Mouse (Mus musculus) right cerebral cortex, postnatal 14 days (tissue): ENCODE data around the gene Myo3a.

Experiments
- DNase-seq: peaks from one replicate; pipeline ENCODE4 v3.0.0; 2022

The Myo3a gene

GRCm38 (mm10) chr2:22620978-22621827 is 393.9 kb downstream of the Myo3a start:
- DNase-seq: no peak

- DNase-seq: peak; percentile 33
These were observed 394.8 kb downstream of the Myo3a start, which contains the start of gene Gad2 for GRCm38 (mm10) chr2:22621828-22622731. Gad2 (plus strand) TSS chr2:22622205.

- DNase-seq: no peak
These were observed 396.1 kb downstream of the Myo3a start for GRCm38 (mm10) chr2:22623111-22624070.

GRCm38 (mm10) chr2:22624188-22624975 is 397.1 kb downstream of the Myo3a start:
- DNase-seq: no peak

DNA sequence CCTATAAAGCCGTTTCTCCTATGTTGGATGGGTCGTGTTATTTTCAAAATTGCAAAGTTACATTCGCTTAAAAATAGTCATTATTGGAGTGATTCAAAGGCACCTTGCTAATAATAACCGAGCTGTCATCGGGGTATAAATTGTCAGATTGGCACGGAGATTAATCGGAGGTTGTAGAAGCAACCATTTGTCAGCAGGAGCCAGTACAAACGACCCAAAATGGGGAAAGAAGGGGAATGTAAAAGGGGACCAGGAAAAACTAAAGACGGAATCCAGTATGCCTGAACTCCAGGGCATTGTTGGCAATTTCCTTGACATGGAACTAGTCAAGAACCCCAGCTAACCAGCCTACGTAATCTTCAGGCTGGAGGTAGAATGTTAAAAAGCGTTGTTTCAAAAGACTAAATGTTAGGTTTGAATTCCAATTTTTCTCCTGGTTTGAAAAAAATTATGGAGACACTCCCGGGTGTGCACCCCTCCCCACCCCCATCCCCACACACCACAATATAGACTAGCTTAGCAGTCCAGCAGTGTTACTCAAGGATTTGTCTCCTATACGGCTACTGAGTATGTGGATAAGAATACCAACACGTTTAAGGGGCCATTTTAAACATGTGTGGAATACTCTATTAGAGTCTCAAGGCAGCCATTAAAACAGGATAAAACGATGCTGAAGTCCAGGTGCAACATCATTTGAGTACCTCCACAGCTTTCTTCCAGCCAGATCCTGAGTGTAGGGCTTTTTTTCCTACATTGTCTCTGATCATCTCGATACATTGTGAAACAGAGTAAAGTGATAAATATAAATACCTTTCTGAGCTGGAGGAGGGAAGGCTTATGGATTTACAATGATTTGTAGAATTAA is 398.0 kb downstream of the Myo3a start:
- no peak for DNase-seq

- no peak for DNase-seq
These were observed 399.9 kb downstream of the Myo3a start for GRCm38 (mm10) chr2:22627147-22627666.

DNA sequence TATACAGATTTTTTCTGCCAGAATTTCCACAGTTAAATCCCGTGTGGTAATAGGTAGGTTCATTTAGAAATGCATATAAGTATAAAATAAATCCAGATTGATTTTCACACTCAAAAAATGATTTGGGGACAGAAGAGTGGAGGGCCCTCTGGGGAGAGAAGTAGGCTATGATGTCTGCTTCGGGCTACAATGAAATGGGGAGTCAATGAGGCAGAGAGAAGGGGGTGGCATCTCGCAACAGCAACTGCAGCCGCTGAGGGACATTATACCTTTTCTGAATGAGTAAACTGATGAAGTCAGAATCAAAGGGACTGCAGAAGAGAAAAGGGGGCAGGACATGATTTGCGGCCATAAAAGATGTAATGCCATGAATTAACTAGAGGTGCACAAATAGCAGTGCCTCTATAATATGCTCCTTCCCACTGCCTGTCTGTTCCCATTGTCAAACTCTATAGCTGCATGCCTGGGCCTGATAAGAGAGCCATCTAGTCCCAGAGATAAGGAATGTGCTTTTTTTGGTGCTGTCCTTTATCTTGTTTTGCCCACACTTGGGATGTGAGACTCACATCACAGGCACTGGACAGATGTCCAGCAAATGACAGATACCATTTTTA is 400.6 kb downstream of the Myo3a start:
- no peak for DNase-seq

- no peak for DNase-seq
These were observed 407.5 kb downstream of the Myo3a start for GRCm38 (mm10) chr2:22634766-22635165.

- no peak for DNase-seq
These were observed 418.8 kb downstream of the Myo3a start for GRCm38 (mm10) chr2:22646134-22646533.

- no peak for DNase-seq
These were observed 421.1 kb downstream of the Myo3a start for GRCm38 (mm10) chr2:22648394-22648793.

DNA sequence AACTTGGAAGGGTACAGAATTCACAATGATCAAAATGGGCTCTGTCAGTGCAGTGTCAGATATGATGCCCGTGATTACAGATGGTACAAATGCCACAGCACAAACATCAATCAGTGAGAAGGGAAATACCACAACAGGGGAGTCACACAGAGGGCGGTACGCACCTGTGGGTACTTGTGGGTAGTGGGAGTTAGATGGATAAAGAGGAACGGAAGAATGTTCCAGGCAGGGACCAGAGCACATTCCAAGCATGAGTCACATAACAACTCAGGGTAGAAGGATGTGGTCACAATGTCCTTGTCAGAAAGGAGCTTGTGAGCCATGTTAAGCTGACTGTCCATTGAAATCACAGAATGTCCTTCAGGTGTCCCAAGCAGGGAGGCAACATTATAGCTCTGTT is 424.5 kb downstream of the Myo3a start:
- no peak for DNase-seq

DNA sequence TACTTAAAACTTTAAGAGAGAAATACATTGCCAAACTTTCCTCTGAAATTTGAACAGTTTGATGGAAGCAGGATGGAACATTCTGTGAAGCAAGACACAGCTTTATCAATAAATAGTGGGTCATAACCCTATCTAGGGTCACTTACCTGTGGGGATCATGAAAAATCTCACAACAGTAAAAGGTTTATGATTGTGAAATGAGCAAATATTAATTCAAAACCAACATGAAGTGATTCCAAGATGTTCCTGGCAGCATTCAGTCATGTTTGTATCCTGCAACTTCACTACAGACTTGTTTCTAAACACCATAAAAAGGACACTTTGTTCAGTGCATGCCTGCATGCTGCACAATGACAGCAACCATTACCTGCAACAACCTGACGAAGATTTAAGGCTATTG is 436.4 kb downstream of the Myo3a start:
- DNase-seq: no peak
